ENCODE assay signal across 20 mouse cellular contexts in the genomic region with DNA sequence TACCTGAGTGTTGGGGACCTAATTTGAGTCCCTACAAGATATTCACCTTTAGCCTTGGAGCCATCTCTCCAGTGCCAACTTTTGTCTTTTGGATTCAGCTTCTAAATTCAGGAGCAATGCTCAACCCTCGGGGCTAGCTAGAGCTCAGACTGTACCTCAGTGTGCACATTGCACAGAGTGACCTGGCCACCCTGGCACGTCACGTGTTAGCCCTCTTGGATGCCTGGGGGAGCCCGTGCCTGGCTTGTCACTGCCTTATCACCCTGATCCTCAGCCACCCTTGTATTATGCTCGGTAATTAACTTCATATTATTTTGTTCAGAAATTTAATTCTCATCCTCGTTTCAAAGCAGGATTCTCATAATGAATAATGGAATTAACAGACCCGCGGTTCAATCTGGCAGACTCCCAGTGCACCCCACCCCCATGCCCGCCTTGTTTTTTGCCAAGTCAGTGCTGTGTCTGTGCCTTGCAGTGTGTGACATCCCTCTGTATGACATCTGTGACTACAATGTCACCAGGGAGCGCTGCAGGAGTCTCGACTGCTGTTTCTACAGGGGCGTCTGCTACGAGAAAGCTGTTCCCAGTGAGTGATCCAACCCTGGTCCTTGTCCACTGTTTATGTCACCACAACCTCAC. TPM values are rescaled to one million over a fixed set of nuclear protein-coding genes. Genes with fewer than 3 reads are reported as not detected.
DNase-seq lines count a peak whose midpoint lies in the region; ATAC-seq and TF ChIP-seq lines count a peak whose summit lies in the region.
"Had no signal": no experiment of that assay in that cellular context is flagged by ENCODE, and none has a peak within 500 bp of the region (broad histone marks: within the 10 kb centered on the region; RNA-seq: fewer than 3 reads in every experiment).

No protein-coding gene starts in this region.

- peak; percentile 60 for DNase-seq in lung, postnatal 10 days
- DNase-seq in lung, postnatal 25 days (ENCODE audit: low spot score): no peak
- peak; percentile 50 for DNase-seq in forebrain, postnatal 0 days
- DNase-seq in lung, postnatal 4 days: peak; percentile 21 to 41
- no peak for DNase-seq in ovary, adult 18-20 months (ENCODE audit: low spot score)
- DNase-seq in left cerebral cortex, postnatal 10 days (ENCODE audit: extremely low spot score in 1 of 2, low spot score in 2 of 2): no peak
- DNase-seq: right cerebral cortex, adult 18-20 months had no signal

- TF ChIP-seq CTCF in forebrain, postnatal 0 days (IDR thresholded peaks at IDR 0.05; ENCODE audit: low read depth): peak; percentile 10; the same call in 1 of the 2 replicates

- H3K4me2 ChIP-seq in forebrain, embryonic 15.5 days (replicated peaks): no peak overlapping the region
- no peak overlapping the region for H3K4me2 ChIP-seq in forebrain, embryonic 12.5 days
- no peak overlapping the region for H3K4me2 ChIP-seq in forebrain, postnatal 0 days (ENCODE audit: low read depth)
- H3K4me2 ChIP-seq: limb, embryonic 15.5 days had no signal

- H3K27ac ChIP-seq in forebrain, embryonic 15.5 days (replicated peaks): peak overlapping the region; percentile 36
- H3K27ac ChIP-seq in forebrain, embryonic 12.5 days: no peak overlapping the region
- 0 out of 2 replicates have a peak overlapping the region, but pooled peaks have one; percentile 29 for H3K27ac ChIP-seq in forebrain, postnatal 0 days (ENCODE audit: low read depth, low read length)
- H3K27ac ChIP-seq: limb, embryonic 15.5 days had no signal

- intact Hi-C loops in left cerebral cortex, postnatal 10 days (cut with DNase I): loop anchor here (2.0 kb wide), 1 partner anchor 17 kb away; no protein-coding TSS in a partner anchor

- 43% methylated on average over 13 of the region's 13 CpGs for WGBS in forebrain, embryonic 15.5 days
- WGBS in forebrain, embryonic 12.5 days: 79% methylated on average over 13 of the region's 13 CpGs
- WGBS in forebrain, postnatal 0 days: 31% methylated on average over 13 of the region's 13 CpGs

- no peaks in the 10 kb centered on the region for H3K9me3 ChIP-seq in forebrain, embryonic 15.5 days
- H3K9me3 ChIP-seq in forebrain, embryonic 12.5 days: no peaks in the 10 kb centered on the region
- no peaks in the 10 kb centered on the region for H3K9me3 ChIP-seq in forebrain, postnatal 0 days (ENCODE audit: low read length)
- H3K9me3 ChIP-seq: G1E; limb, embryonic 15.5 days had no signal

- H3K4me3 ChIP-seq in forebrain, embryonic 15.5 days: no peak overlapping the region
- no peak overlapping the region for H3K4me3 ChIP-seq in forebrain, embryonic 12.5 days (replicated peaks)
- H3K4me3 ChIP-seq in forebrain, postnatal 0 days (ENCODE audit: low read depth, low read length): no peak overlapping the region
- H3K4me3 ChIP-seq: erythroblast, embryonic 14.5 days; limb, embryonic 15.5 days had no signal

- H3K27me3 ChIP-seq in forebrain, embryonic 15.5 days: no peaks in the 10 kb centered on the region
- no peaks in the 10 kb centered on the region for H3K27me3 ChIP-seq in forebrain, embryonic 12.5 days
- H3K27me3 ChIP-seq in forebrain, postnatal 0 days (ENCODE audit: insufficient read depth, low read length): no peaks in the 10 kb centered on the region
- H3K27me3 ChIP-seq: limb, embryonic 15.5 days had no signal

- no peak; the same call in 1 of the 2 replicates for ATAC-seq in forebrain, embryonic 15.5 days (replicated peaks)
- no peak for ATAC-seq in forebrain, embryonic 12.5 days (ENCODE audit: low FRiP score)
- ATAC-seq in forebrain, postnatal 0 days: peak; percentile 64

- H3K36me3 ChIP-seq in forebrain, embryonic 15.5 days: no peaks in the 10 kb centered on the region
- no peaks in the 10 kb centered on the region for H3K36me3 ChIP-seq in forebrain, embryonic 12.5 days (replicated peaks)
- no peaks in the 10 kb centered on the region for H3K36me3 ChIP-seq in forebrain, postnatal 0 days (ENCODE audit: insufficient read depth)
- H3K36me3 ChIP-seq: G1E; limb, embryonic 15.5 days had no signal

- peaks cover 43% of the 10 kb centered on the region for H3K4me1 ChIP-seq in forebrain, embryonic 15.5 days
- H3K4me1 ChIP-seq in forebrain, embryonic 12.5 days: peaks cover 15% of the 10 kb centered on the region
- peaks cover 13% of the 10 kb centered on the region for H3K4me1 ChIP-seq in forebrain, postnatal 0 days (ENCODE audit: insufficient read depth)

- H3K9ac ChIP-seq in forebrain, embryonic 15.5 days (replicated peaks): no peak overlapping the region
- H3K9ac ChIP-seq in forebrain, embryonic 12.5 days: no peak overlapping the region
- H3K9ac ChIP-seq in forebrain, postnatal 0 days: no peak overlapping the region
- H3K9ac ChIP-seq: limb, embryonic 15.5 days had no signal

RNA-seq across cellular contexts. Expression of gene Tex29, which starts 3.5 kb away (rescaled TPM):
- polyA plus RNA-seq in forebrain, embryonic 15.5 days (2015; fragmentation: Nextera tagmentation; extraction: Ambion mirVana): 0.59 and 1.4 TPM in 2 replicates
- polyA plus RNA-seq in forebrain, embryonic 12.5 days (2016; fragmentation: Nextera tagmentation; extraction: Ambion mirVana): 0.26 TPM in 1 of 2 replicates, not detected in the other
- not detected in 2 replicates for total RNA-seq in forebrain, postnatal 0 days (2014; rRNA removed)
- 1.4 and 1.6 TPM in 2 replicates for polyA plus RNA-seq in forebrain, postnatal 0 days (2015; fragmentation: Nextera tagmentation; extraction: Ambion mirVana)
- not detected for total RNA-seq in left cerebral cortex, postnatal 10 days (2021)
- total RNA-seq: G1E; gastrocnemius, adult 18-20 months; heart, adult 8-10 months; left cerebral cortex, adult 18-20 months; megakaryocyte progenitor cell, adult 5-6 weeks had no signal
- polyA plus RNA-seq: C2C12; cerebellum, adult 2 months; erythroblast, embryonic 14.5 days; kidney, embryonic 14.5 days; limb, embryonic 15.5 days; spleen, adult 2 months had no signal

Comparison
In these comparisons a context has a peak if more than half of its experiments do, and no peak if none do; other contexts are left out.
1. DNase-seq: peak in lung, postnatal 10 days (single experiment), forebrain, postnatal 0 days (single experiment) and lung, postnatal 4 days (2 of 2); none in lung, postnatal 25 days (single experiment), ovary, adult 18-20 months (single experiment) and left cerebral cortex, postnatal 10 days (0 of 2).